Mouse (Mus musculus) erythroblast, embryonic 14.5 days (primary cell): Measurements from ENCODE around the gene Rftn1.

ENCODE experiments used
- GATA1 ChIP-seq: IDR thresholded peaks from 2 replicates; pipeline ENCODE4 v1.6.1; 2012; ENCODE audit warnings: low read length, inconsistent platforms, mixed read lengths
- TAL1 ChIP-seq: IDR thresholded peaks from 3 replicates; pipeline ENCODE4 v1.6.1; 2012; ENCODE audit warnings: low read length, inconsistent platforms, mixed read lengths

DNA sequence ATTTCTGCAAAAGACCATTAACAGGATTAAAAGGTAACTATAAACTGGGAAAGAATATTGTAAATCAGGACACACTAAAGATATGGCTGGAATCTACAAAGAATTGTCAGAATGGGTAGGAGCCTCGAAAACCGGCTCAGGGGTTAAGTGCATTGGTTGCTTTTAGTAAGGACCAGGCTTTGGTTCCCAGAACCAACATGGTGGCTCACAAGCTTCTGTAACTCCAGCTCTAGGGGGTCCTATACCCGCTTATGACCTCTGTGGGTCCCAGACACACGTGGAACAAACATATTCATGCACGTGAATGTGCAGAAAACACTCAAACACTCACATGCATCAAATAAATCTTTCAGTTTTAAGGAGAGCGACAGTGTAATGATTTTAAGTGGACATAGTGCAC is 215.5 kb downstream of the Rftn1 start:
- TF ChIP-seq GATA1 (no peak), TAL1 (no peak)
